Mouse (Mus musculus): ENCODE data around the gene Vps54.

Gene Vps54

GRCm38 (mm10) chr11:21237474-21238278 is 1.4 kb upstream of the Vps54 start:
- no peak for TF ChIP-seq GATA4 (IDR thresholded peaks at IDR 0.05; ENCODE audit: insufficient replicate concordance, low read length)

- no peak for TF ChIP-seq GATA4 (IDR thresholded peaks at IDR 0.05; ENCODE audit: insufficient replicate concordance, low read length)
Measured at GRCm38 (mm10) chr11:21238279-21239020, 631 bp upstream of the Vps54 start.

DNA sequence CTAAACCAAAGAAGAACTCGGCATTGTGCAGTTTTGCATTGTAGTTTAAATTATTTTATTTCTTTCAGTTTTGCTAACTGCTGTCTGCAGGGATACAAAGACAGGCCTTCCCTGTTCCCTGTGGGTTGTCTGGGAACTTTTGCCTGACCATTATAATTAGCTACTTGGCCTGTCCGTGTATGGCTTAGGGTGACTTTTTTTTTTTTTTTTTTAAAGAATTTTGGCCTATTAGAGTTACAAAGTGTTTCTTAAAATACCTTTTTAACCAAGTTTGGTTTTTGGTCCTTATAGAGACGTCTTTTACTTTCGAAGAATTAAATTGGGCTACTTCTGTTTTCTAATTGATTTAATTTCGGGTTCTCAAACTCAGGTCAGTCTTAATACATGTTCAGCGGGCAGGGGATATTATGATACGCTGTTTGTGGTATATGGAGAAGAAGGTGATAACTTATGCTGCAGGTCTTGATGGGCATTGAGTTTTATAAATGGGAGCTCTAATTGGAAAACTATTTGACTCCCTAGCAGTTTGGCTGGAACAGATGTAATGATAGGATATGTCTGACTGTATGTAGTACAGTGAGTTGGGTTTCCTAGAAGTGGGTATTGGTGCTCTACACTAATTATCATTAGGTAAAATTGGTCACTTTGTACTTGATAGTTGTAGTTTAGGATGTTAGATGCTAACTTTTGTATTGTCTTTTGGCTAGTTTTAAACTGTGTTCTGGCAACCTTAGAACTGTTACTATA is 855 bp downstream of the Vps54 start:
- no peak for TF ChIP-seq GATA4 (IDR thresholded peaks at IDR 0.05; ENCODE audit: insufficient replicate concordance, low read length)

GRCm38 (mm10) chr11:21241351-21241750 is 2.3 kb downstream of the Vps54 start:
- TF ChIP-seq GATA4 (IDR thresholded peaks at IDR 0.05; ENCODE audit: insufficient replicate concordance, low read length), result no peak

DNA sequence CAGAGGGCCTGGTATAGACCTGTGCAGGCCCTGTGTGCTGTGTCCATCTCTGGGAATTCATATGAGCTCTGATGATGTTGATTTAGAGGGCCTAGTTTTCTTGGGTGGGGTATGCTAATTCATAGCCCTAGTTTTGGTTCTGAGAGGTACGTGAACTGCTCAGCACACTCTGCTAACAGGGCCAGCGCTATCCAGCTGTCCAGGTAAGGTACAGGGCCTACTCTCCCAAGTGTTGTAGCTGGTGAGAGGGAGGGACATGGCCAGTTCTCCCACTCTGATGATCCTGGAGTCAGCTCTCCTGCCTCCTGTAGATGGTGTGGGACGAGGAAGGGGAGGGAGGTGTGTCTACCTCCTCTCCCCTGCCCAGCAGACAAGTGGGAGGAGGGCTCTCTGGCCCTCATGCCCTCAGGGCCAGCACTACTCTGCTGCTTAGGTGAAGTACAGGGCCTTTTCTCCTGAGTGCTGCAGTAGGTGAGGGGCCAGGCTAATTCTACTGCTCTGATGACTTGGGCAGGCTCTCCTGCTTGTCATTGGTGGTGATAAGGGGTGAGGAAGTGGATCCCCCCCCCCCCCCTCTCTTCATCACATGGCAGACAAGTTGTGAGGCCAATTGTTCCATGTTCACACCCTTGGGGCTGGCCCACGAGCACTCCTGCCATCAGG is 8.3 kb downstream of the Vps54 start:
- no peak for TF ChIP-seq GATA4 (IDR thresholded peaks at IDR 0.05; ENCODE audit: insufficient replicate concordance, low read length)

- no peak for TF ChIP-seq GATA4 (IDR thresholded peaks at IDR 0.05; ENCODE audit: insufficient replicate concordance, low read length)
Measured at GRCm38 (mm10) chr11:21247940-21248339, 8.9 kb downstream of the Vps54 start.

DNA sequence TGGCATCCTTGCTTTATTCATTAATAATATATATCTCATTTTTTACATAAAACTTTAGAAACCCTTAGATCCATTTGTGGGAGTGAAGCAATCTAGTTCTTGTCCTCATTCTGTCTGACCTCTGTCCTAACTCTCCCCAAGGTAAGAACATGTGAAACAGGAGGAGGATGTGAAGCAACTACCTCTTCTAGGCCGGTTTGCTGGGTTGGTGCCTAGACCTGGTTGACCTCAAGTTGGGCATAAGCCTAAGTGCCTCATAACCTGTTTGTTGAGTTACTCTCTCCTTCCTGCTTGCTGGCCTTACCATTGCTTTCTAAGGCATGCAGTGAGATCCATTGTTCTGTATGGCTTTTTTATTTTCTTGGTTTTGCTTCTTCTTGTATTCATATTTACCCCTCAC is 11.3 kb downstream of the Vps54 start:
- TF ChIP-seq GATA4 (IDR thresholded peaks at IDR 0.05; ENCODE audit: insufficient replicate concordance, low read length), result no peak

GRCm38 (mm10) chr11:21265423-21265822 is 26.3 kb downstream of the Vps54 start:
- no peak for TF ChIP-seq GATA4 (IDR thresholded peaks at IDR 0.05; ENCODE audit: insufficient replicate concordance, low read length)

- TF ChIP-seq GATA4 (IDR thresholded peaks at IDR 0.05; ENCODE audit: insufficient replicate concordance, low read length), result no peak
Measured at GRCm38 (mm10) chr11:21276151-21276550, 37.1 kb downstream of the Vps54 start.

GRCm38 (mm10) chr11:21286391-21286790 is 47.3 kb downstream of the Vps54 start:
- no peak for TF ChIP-seq GATA4 (IDR thresholded peaks at IDR 0.05; ENCODE audit: insufficient replicate concordance, low read length)

DNA sequence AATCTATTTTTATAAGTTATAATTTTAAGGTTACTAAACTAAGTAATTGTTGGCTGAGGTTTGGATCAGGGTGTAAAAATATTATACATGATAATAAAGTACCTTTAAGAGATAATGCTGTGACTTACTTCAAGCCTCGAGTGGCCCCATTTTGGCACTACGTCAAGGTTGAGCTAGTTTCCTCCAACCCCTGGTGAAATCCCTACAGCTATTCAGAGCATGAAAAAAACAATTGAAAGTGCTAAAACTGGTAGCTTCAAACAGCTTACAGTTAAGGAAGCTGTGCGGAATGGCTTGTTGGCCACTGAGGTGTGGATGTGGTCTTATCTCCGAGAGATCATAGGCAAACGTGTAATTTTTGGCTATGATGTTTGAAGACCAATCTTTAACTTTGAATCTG is 56.4 kb downstream of the Vps54 start:
- TF ChIP-seq GATA4 (IDR thresholded peaks at IDR 0.05; ENCODE audit: insufficient replicate concordance, low read length), result no peak

- no peak for TF ChIP-seq GATA4 (IDR thresholded peaks at IDR 0.05; ENCODE audit: insufficient replicate concordance, low read length)
Measured at GRCm38 (mm10) chr11:21303619-21304018, 64.5 kb downstream of the Vps54 start.

DNA sequence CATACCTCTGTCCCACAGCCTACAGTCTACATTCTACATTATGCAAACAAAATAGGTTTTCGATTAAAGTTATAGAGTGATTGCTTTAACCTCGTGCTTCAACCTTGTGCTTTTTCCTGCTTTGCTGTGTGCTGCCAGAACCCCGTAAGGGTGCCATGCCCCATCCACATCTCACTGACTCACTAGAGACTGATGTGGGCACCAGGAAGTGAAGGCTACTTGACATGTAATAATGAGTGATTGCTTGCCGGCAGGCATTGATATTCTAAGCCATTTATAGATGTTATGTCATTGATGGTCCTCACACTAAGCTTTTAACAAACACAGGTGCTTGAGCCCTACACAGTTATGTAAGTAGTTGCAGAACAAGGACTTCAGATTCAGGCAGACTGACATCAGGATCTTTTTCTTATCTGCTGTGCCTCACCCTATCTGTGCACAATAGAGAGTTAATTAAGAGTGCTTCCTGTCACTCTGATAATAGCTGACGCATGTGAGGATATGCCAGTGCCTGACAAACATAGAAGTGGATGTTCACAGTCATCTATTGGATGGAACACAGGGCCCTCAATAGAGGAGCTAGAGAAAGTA is 68.1 kb downstream of the Vps54 start:
- TF ChIP-seq GATA4 (IDR thresholded peaks at IDR 0.05; ENCODE audit: insufficient replicate concordance, low read length), result peak; percentile 78; the same call in 1 of the 2 replicates

GRCm38 (mm10) chr11:21308119-21308518 is 69.0 kb downstream of the Vps54 start:
- no peak for TF ChIP-seq GATA4 (IDR thresholded peaks at IDR 0.05; ENCODE audit: insufficient replicate concordance, low read length)

- TF ChIP-seq GATA4 (IDR thresholded peaks at IDR 0.05; ENCODE audit: insufficient replicate concordance, low read length), result no peak
Measured at GRCm38 (mm10) chr11:21309516-21309915, 70.4 kb downstream of the Vps54 start.

Data from liver, adult (tissue).